Mouse (Mus musculus) layer of hippocampus, adult 9-11 months (tissue): Measurements from ENCODE around the gene Cdk6.
"Not testable (repeated sequence)": the region's sequence is repeated elsewhere in the genome, so short reads cannot be mapped to it uniquely, and the experiment has no call there.

Experiments
- DNase-seq: peaks from one replicate; pipeline ENCODE4 v3.0.0; 2022

Gene Cdk6

GRCm38 (mm10) chr5:3345540-3345939 is 4.3 kb downstream of the Cdk6 start:
- DNase-seq = not testable (repeated sequence)

DNA sequence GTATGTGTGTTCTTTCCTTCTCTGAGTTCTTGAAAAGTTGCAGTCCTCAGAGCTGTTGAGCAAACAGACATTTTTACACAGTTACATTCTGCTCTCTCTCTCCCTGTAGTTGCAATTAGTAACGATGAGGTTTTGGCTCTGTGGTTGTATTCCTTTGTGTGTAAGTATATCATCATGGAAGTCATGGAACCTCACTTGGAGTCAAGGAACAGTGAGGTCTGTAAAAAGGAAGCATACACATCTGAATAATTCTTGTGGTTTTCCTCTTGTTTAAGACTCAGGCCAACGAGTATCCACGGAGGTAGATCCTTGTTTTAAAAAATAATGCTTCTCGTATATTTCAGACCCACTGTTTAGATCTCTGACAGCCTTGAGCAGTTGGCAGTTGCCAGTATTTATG is 8.1 kb downstream of the Cdk6 start:
- DNase-seq = not testable (repeated sequence)

DNA sequence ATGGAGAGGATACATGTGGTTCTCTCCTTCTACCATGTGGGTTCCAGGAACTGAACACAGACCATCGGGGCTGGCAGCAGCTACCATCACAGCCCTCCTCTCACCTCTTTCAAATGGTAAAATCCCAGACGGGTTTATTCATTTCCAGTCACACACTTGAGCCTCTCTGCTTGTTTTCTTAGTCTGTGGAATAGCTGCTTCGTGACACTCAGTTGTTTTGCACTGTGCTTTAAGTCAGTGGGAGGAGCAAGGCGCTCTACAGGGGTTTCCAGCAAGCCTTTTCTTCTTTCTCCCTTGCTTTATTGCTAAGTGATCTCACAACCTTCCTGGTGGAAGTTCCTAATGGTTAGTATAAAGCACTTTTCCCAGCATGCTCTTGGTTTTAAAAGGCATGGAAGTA is 10.6 kb downstream of the Cdk6 start:
- not testable (repeated sequence) for DNase-seq

- DNase-seq = no peak
Measured at GRCm38 (mm10) chr5:3352314-3352713, 11.0 kb downstream of the Cdk6 start.

DNA sequence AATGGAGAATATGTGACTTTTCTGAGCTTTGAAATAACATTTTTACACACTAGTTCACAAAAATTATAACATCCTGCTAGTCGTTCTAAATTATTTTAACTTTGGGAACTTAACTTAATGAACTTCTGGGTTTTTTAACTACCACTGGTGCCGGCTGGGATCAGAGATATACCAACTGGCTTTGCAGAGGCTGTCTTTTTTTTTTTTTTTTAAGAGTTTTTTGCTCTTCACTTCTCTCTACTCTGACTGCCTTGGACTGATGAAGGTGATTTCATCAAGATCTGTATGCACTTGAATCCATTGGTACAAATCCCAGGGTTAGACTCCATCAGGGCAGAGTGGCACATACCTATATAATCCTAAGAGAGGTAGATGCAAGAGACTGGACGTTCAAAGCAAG is 11.5 kb downstream of the Cdk6 start:
- no peak for DNase-seq

DNA sequence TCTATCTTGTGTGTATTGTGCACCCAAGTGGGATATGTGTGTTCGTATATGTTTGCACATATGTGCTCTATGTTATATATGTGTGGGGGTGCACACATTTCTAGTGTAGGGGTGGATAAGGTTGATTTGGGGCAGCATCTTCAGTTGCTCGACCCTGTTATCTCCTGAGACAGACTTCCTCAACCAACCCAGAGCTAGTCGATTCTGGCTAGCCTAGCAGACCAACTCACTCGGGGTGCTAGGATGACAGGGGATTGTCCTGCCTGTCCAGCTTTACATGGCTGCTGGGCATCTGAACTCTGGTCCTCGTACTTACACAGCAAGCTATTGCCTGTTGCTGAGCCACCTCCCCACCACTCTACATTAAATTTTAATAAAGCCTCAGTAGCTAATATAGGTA is 13.0 kb downstream of the Cdk6 start:
- no peak for DNase-seq

DNA sequence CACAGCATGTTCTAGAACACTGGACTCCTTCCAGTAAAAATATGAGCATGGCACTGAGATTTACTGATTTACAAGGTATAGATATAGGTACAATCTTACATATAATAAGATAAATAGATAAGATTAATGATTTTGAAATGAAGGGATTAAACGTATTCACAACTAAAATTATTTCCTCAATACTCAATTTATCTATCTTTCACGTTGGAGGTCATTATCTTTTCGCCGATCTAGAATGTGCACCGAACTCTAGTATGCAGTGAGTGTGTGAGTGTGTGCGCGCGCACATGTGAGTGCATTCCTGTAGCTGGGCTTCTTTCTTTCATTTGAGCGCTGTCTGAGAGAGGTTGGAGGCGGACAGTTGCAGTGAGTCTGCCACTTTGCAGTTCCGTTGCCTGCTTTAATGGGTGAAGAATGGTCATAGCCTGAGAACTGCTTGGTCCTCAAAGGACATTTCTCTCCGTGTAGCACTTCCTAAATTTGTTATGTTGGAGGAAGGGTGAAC is 13.8 kb downstream of the Cdk6 start:
- DNase-seq = no peak

DNA sequence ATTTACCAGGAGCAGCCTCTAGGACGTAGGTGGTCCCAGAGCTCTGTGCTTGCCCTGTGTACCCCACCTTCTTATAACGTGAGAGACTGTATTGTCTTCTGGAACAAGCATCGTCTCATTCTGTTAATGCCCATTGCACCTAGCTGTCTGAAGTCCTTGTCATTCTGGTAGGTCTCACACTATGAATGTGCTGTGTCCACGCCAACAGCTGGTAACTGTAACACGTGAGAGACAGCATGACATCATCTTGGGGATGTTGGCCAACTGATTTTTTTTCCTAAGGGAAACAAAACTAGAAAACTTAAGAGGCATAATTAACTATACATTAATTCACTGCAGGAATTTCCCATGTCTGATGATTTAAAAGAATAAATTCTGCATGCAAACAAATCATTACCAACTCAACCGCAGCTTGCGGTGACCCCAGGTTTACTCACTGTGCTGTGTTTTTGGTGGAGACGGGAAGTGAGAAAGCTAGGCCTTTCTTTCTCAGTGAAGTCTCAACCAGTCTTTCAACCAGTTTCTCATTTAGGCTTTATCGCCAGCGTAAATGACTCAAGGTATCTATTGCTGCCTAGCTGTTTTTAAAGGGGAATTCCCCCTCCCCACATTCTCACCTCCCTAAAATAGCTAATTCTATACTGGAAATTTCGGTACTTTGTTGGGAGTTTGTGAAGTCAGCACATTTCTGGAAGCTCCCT is 14.4 kb downstream of the Cdk6 start:
- DNase-seq = no peak

DNA sequence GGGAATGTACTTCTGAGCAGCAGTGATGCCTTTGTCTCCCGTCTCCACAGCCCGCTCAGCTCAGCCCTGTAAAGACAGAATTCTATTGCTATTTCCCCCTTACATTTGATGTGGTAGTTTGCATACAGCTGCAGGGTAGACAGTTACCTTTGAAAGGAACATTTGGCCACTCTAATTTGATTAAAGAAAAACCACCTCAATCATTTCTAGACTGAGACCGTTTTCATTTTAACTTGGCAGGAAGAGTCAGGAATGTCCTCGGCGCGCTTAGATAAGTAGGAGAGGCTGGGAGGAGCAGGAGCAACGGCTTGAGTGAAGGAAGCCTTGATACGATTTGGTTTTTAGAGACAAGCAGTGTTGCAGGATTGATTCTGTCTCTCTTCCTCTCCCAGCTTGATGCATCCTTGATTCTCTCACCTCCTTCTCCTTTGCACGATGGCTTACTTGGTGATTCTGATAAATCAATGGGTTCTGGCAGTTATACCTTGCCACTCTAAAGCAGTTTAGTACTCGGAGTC is 15.0 kb downstream of the Cdk6 start:
- DNase-seq = no peak

GRCm38 (mm10) chr5:3357496-3357895 is 16.2 kb downstream of the Cdk6 start:
- DNase-seq = no peak

DNA sequence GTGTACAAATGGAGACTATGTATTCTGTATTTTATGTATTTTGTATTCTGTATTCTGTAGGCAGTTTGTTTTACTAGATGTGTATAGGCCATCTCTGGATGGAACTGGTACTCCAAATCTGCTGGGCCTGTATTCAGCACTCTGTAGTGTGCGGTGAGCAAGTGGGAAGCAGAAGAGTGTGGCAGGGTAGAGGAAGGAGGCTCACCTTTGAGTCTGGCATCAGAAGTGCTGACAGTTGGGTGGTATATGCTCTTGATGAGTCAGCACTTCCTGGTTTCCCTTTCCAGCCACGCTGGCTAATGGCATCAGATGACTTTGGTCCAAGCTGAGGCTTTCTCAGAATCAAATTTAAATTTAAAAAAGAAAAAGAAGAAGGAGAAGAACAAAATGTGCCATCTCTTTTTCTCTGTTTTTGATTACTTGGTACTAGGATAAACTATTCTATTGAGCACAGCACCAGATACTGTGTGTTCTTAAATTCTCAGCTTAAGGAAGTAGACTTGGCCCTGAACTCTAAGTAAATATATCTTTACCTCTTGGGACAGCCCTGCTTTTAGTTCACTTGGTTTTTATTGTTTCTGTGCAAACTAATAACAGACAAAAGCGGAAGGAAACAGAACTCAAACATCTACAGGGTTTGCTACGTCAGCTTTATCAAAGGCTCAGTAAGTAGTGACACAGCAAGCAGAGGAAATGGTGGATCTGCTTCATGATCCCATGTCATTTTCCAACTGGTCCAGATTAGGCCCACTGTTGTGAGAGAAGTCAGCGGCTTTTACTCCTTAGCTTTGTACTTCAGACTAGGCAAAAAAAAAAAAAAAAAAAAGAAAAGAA is 17.6 kb downstream of the Cdk6 start:
- DNase-seq = no peak

GRCm38 (mm10) chr5:3359914-3360313 is 18.6 kb downstream of the Cdk6 start:
- DNase-seq = no peak

DNA sequence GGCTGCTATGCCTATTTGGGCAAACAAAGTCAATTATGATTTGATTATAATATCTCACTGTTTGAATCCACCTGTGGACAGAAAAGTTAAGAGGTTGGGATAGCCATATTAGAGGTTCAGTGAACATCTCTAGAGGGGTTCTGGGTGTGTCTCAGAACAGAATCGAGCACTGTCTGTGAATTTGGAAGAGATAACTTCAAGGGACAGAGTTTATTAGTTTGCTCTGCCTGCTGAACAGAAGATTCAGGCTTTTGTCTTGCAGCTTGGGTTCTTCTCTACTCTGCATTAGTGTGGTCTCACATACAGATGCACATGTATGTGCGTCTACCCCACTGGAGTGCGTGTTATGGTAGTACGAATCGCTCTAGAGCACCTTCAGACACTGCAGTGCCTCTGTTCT is 20.0 kb downstream of the Cdk6 start:
- no peak for DNase-seq

- DNase-seq = no peak
Measured at GRCm38 (mm10) chr5:3362111-3362510, 20.8 kb downstream of the Cdk6 start.

- no peak for DNase-seq
Measured at GRCm38 (mm10) chr5:3363036-3363983, 22.0 kb downstream of the Cdk6 start.

- no peak for DNase-seq
Measured at GRCm38 (mm10) chr5:3367045-3367444, 25.8 kb downstream of the Cdk6 start.

- DNase-seq = no peak
Measured at GRCm38 (mm10) chr5:3369317-3369716, 28.0 kb downstream of the Cdk6 start.

DNA sequence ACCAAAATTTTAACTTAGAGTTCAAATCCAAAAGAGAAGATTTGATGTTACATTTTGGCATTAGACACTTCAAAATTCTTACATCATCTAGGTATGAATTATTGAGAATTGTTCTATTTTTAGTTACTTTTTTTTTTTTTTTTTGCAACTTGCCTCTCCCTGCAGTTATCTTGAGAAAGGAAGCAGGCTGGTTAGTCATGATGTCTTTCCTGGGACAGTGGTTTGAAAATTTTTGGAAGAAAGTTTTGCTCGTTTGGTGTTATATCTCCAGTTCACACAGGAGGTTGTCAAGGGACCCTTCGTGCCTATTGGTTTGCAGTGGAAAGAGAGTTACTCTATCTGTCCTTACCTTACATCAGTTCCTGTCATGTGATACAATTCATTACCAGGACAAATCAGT is 29.9 kb downstream of the Cdk6 start:
- no peak for DNase-seq

- DNase-seq = no peak
Measured at GRCm38 (mm10) chr5:3373170-3373569, 31.9 kb downstream of the Cdk6 start.

- no peak for DNase-seq
Measured at GRCm38 (mm10) chr5:3374763-3375162, 33.5 kb downstream of the Cdk6 start.

DNA sequence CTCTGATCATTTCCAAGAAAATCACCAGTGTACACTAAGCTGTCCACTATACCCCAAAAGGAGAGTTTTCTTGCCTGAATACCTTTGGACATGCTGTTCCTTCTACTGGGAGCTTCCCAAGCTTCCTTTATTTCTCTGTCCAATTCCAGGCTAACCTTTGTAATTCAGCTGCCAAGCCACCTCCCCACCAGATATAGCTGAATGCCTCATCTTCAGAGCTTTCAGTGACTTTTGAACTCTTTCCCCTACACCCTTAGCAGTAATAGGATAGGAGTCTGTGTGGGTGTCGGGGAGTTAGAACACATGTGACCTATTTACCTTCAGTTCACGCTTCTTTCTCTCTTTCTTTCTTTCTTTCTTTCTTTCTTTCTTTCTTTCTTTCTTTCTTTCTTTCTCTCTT is 34.9 kb downstream of the Cdk6 start:
- no peak for DNase-seq

GRCm38 (mm10) chr5:3379252-3379651 is 38.0 kb downstream of the Cdk6 start:
- DNase-seq = no peak

DNA sequence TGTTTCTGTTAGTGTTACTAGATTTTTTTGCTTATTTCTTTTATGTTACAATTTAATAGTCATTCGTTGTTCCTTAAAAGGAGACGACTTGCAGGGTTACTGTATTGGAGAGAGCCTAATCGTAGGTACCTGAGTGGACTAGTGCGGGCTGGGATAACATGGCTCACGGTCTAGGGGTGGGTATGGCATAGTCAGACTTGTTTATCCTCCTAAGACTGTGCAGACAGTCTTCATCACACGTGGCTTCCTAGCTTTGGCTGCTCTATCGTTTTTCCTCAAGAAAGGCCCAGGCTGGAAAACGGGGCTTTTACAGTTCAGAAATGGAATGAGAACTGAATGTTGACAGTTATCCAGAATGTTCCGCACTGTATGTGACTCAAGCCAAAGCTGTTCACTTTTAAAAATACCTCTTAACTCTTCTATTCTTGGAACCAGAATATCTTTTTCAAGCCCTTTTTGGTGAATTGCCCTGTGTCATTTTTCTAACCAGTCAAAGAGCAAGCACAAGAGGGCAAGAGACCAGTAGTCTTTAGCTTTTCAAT is 39.5 kb downstream of the Cdk6 start:
- no peak for DNase-seq
